Mouse (Mus musculus): ENCODE measurements around the gene Dera. TPM values are rescaled to one million over a fixed set of nuclear protein-coding genes. Genes with fewer than 3 reads are reported as not detected.

Dera gene
- polyA plus RNA-seq (2014; fragmentation: Illumina TruSeq; extraction: RNeasy Lipid Tissue Mini Kit (QIAGEN cat#74804); ENCODE audit: low read depth, low replicate concordance) = 131 TPM

GRCm38 (mm10) chr6:137754056-137754856 is at the start of gene Dera:
Gene Dera (plus strand): TSS chr6:137754546.

GRCm38 (mm10) chr6:137734846-137735609 is 19.3 kb upstream of the Dera start, which contains the start of gene Strap:
Gene Strap (plus strand): TSS chr6:137735078.

Other genes starting within 250 kb of the Dera start
- 2.0 TPM for gene Eps8, start 99.7 kb upstream of the Dera start, polyA plus RNA-seq (2014; fragmentation: Illumina TruSeq; extraction: RNeasy Lipid Tissue Mini Kit (QIAGEN cat#74804); ENCODE audit: low read depth, low replicate concordance)
- 100 TPM for gene Strap, start 19.5 kb upstream of the Dera start, polyA plus RNA-seq (2014; fragmentation: Illumina TruSeq; extraction: RNeasy Lipid Tissue Mini Kit (QIAGEN cat#74804); ENCODE audit: low read depth, low replicate concordance)